Mouse (Mus musculus) lung, postnatal 14 days (tissue): Measurements from ENCODE around the gene Bik.
"Not testable (repeated sequence)": the region's sequence is repeated elsewhere in the genome, so short reads cannot be mapped to it uniquely, and the experiment has no call there.

Source experiments
- DNase-seq: peaks from one replicate; pipeline ENCODE4 v3.0.0; 2021

The Bik gene

GRCm38 (mm10) chr15:83526424-83527091 is at the start of gene Bik:
Gene Bik, plus strand, starts transcription at chr15:83526862.
- peak; percentile 79 for DNase-seq

GRCm38 (mm10) chr15:83478096-83478495 is 48.6 kb upstream of the Bik start:
- DNase-seq = no peak

DNA sequence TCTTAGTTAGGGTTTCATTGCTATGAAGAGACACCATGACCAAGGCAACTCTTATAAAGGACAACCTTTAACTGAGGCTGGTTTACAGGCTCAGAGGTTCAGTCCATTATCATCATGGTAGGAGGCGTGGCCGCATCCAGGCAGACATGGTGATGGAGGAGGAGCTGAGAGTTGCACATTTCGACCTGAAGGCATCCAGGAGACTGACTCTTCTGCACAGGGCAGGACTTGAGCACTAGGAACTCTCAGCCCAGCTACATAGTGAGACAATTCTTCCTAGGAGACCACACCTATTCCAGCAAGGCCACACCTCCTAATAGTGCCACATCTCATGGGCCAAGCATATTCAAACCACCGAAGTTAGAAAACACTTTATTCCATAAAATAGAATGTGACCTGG is 46.8 kb upstream of the Bik start:
- no peak for DNase-seq

- no peak for DNase-seq
Measured at GRCm38 (mm10) chr15:83481236-83481780, 45.4 kb upstream of the Bik start.

DNA sequence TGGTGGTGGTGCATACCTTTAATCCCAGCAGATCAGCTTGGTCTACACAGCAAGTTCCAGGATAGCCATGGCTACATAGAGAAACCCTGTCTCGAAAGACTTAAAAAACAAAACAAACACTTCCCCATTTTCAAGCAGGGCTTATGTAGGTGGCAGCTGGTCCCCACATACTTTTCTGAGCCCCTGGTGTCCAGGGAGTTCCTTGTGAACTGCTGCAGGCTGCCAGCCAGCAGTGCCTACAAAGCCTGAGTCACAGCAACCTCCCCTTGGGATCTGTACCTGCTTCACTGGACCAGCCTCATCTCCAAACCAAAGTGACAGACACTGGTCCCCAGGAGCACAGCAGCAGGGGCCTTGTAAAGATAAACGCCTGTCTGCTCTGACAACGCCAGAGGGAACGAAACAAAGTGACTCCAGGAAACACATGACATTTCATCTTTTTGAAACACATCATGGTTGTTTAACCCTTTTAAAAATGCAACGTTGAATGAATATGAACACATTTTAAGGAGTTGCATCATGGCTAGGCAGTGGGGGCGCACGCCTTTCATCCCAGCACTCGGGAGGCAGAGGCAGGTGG is 43.9 kb upstream of the Bik start:
- DNase-seq = no peak

- DNase-seq = peak; percentile 43
Measured at GRCm38 (mm10) chr15:83483482-83483881, 43.2 kb upstream of the Bik start.

GRCm38 (mm10) chr15:83484311-83484710 is 42.4 kb upstream of the Bik start:
- DNase-seq = no peak

DNA sequence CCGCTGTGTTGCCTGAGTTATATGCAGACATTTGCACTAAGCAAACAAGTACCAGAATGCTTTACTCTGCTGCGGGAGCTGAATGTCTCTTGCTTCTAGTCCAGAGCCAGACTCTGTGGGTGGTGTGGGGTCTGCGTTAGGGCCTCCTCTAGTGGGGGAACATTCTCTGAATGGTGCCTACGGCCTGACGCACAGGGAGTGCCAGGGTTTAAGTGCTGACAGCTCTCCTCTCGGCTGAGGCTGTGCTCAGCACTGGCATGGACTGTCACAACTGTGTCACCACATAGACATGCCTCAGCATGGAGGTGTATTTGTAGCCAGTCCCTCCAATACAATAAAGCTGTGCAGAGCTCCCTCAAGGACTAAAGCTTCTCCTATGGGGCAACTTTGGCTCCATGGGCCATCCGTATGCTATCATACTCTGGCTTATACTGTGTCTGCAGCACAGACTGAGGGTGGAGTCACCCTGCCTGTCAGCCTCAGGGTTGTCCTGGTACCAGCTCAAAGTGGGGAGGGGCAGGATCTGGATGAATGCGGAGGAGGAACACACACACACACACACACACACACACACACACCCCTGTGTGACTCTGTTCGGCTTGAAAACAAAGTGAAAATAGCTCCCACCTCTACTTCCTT is 39.1 kb upstream of the Bik start:
- no peak for DNase-seq

DNA sequence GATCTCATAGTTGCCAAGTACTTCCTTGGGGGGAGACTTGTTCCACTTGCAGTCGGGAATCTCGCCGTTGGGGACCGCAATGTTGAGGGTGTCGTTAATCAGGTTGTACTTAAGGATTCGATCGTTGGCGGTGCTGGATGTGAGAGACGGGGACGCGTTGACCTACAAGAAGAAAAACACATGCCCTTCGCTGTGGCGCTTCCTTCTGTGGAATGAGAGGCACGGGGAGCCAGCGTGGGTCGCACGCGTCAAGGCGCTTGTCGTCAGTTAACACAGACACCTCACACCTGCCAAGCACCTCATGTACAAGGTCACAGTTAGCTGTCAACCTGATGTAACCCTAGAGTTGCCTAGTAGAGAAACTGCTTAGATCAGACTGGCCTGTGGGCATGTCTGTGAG is 37.2 kb upstream of the Bik start:
- no peak for DNase-seq

DNA sequence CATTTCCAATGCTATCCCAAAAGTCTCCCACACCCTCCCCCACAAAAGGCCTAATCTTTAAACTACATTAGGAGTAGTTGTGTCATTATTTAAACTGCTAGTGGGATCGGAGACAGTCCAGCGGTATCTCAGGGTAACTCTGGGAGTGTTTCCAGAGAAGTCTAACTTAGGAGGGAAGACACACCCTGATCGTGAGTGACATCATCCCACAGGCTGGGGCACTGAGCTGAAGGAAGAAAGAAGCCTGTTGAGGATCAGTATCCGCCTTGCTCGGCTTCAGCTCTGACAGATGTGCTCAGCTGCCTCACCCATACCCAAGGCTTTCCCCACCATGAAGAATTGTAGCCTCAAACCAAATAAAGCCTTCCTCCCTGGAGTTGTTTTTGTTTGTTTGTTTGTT is 34.8 kb upstream of the Bik start:
- DNase-seq = no peak

DNA sequence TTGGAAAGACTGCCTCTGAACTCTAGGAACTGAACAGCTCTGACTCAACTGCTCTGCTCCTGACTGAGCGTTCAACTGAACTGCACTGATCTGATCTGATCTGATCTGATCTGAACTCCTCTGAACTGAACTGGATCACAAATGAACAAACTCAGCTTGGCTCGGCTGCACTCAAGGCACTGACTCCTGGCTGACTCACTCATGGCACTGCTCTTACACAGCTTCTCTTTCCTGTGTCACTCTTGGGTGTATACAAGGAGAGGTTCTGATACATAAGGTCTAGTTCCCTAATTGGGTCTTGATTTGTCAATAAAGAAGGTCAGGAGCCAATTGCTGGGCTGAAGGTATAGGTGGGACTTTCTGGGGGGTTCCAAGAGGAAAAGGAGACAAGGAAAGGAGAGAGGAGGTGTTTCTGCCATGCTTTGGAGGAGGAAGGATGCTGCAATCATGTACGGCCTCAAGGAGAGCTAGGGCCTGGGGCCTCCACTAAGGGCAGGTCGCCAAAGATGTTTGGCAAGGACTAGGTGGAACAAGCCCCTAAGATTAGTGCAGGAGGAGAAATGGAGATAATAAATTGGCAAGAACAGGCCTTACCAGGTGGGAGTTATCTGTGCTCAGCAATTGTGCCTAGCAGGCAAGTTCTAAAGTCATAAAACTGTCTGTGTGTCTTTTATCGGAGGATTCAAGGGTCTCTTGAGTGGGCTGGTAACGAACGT is 32.6 kb upstream of the Bik start:
- DNase-seq = no peak

DNA sequence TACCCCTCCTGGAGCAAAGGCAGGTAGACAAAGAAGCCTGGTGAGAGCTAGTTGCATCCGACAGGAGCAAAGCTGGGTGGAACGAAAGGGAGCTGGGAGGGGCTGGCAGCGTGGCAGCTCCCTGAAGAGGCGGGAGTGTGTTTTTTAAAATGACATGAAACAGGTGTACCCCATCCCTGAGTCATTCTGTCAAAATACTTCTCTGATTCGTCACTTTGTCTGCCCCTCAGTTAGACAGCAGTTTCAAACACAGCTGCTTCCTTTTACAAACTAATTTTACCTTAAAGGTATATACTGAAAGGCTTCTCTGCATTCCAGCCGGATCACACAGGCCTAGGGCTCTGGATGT is 32.1 kb upstream of the Bik start:
- DNase-seq = no peak

GRCm38 (mm10) chr15:83495195-83495594 is 31.5 kb upstream of the Bik start:
- DNase-seq = no peak

GRCm38 (mm10) chr15:83495787-83496367 is 30.8 kb upstream of the Bik start:
- DNase-seq = no peak

DNA sequence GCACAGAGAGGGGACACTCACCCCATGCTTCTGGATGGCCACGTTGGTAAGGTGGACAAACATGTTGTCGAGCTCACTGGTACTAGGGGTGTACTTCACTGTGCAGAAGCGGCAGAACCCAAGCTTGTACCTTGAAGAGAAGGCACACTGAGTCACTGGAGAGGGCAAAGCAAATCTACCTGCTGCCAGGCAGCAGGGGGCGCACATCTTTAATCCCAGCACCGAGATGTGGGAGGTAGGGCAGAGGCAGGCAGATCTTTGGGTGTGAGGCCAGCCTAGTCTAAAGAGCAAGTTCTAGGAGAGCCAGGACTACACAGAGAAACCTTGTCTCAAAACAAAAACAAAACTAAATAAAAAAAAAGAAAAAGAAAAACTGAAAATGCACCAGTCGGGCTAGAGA is 29.4 kb upstream of the Bik start:
- no peak for DNase-seq

DNA sequence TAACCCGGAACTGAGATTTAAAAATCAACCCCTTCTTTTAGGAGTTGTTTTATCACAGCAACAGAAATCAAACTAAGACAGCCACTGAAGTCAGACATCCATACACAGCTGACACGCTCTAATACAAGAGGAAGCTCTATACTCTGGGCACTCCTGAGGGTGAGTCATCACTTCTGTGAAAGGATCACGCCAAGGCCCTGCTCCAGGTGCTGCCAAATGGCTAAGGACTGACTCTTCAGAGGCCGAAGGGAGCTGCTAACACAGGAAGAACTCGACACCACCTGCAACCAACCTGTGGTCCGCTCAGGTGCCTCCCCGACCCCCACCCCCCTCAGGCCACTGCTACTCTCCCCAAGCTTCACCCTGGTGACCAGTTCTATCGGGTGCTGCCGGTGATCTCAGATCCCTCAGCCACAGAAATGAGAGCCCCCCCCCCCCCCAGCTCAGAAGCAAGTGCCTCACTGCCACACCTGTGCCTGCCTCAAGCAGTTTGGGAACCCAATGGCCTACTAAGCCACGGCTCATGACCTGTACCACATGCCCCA is 27.4 kb upstream of the Bik start:
- no peak for DNase-seq

GRCm38 (mm10) chr15:83500352-83500751 is 26.3 kb upstream of the Bik start:
- peak; percentile 62 for DNase-seq

DNA sequence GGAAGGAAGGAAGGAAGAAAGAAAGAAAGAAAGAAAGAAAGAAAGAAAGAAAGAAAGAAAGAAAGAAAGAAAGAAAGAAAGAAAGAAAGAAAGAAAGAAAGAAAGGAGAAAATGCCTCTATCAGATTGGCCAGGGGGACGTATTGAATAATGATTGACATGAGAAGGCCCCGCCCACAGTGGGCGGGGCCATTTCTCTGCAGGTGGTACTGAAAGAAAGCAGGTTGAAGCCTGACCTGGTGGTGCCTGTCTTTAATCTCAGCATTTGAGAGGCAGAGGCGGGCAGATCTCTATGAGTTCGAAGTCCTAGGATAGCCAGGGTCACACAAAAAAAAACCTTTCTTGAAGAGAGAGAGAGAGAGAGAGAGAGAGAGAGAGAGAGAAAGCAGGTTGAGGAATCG is 25.2 kb upstream of the Bik start:
- not testable (repeated sequence) for DNase-seq

DNA sequence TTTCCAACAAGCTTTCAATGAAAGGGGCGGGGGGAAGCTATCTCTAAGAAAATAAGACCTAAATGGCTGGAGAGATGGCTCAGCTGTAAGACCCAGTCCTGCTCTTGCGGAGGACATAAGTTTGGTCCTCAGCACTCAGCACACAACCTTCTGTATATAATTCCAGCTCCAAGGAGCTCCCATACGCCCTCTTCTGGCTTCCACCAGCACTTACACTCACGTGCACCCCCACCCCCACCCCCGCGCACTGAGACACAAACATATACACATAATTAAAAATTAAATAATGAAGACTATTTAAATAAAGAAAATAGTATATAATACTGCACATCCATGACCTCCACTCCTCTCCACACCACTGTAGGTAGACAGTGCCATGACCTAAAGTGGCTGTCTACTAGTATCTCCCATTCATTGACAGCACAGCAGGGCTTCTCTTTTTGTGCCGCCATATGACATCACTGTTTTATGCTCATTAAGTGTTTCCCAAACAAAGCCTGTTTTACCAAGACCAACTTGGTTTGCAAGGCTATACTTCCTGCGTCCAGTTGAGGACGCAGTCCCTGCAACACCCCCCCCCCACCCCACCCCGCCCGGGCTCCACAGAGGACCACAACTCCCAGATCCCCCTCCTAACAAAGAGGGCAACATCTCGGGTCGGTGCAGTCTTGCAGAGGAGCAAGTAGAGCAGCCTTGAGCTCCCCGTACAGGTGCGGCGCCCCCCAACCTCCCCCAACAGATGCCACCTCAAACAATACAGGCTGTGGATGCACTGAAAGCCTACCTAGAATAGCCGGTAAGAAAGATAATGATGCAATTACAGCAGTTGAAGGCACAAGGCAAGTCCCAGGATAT is 16.5 kb upstream of the Bik start:
- no peak for DNase-seq

GRCm38 (mm10) chr15:83510805-83511405 is 15.8 kb upstream of the Bik start, which contains the start of gene Ttll1:
Gene Ttll1, minus strand, starts transcription at chr15:83510893.
- peak; percentile 95 for DNase-seq

GRCm38 (mm10) chr15:83512489-83513281 is 14.0 kb upstream of the Bik start:
- no peak for DNase-seq
